Mouse (Mus musculus) brain, embryonic 14.5 days (tissue): ENCODE measurements at regions not wholly inside any gene's neighbourhood (a gene's known extent, or its start where the extent isn't known, plus 50 kb on each side); places are given as distances from the start of the nearest gene placed in this dataset.

Source experiments
- DNase-seq: peaks from one replicate; pipeline ENCODE4 v3.0.0-alpha.2; 2011; ENCODE audit warnings: low read depth
- CTCF ChIP-seq: fragments of 200-500 bp; IDR thresholded peaks from 2 replicates; pipeline ENCODE4 v1.5.1; 2012; ENCODE audit warnings: inconsistent platforms, mild to moderate bottlenecking, moderate library complexity, borderline replicate concordance; ENCODE audit not compliant: insufficient read depth, insufficient read length; ENCODE audit errors: extremely low read depth
- POLR2A ChIP-seq: fragments of 200-500 bp; IDR thresholded peaks from 2 replicates; pipeline ENCODE4 v1.6.1; 2012; ENCODE audit warnings: mild to moderate bottlenecking, inconsistent platforms, borderline replicate concordance; ENCODE audit not compliant: poor library complexity, insufficient read depth, insufficient read length, severe bottlenecking; ENCODE audit errors: extremely low read depth

- TF ChIP-seq CTCF, result no peak
- TF ChIP-seq POLR2A, result no peak
- DNase-seq, result no peak
These were observed 209.7 kb downstream of the Igsf11 start for GRCm38 (mm10) chr16:39102151-39102550.

GRCm38 (mm10) chr16:39103360-39104095, 211.1 kb downstream of the Igsf11 start:
- DNase-seq, result peak; percentile 55
- TF ChIP-seq POLR2A (no peak), CTCF (no peak)

- TF ChIP-seq POLR2A (no peak), CTCF (peak; percentile 63; the same call in 1 of the 2 replicates)
- peak; percentile 87 for DNase-seq
These were observed 217.0 kb downstream of the Igsf11 start for GRCm38 (mm10) chr16:39109383-39110033.

- no peak for DNase-seq
- TF ChIP-seq POLR2A, result no peak
- no peak for TF ChIP-seq CTCF
These were observed 217.6 kb downstream of the Igsf11 start for GRCm38 (mm10) chr16:39110089-39110488.

GRCm38 (mm10) chr16:39118059-39118458, 225.6 kb downstream of the Igsf11 start:
- DNase-seq, result no peak
- TF ChIP-seq CTCF (no peak), POLR2A (no peak)

GRCm38 (mm10) chr16:39119811-39120210, 227.3 kb downstream of the Igsf11 start:
- TF ChIP-seq POLR2A (no peak), CTCF (no peak)
- DNase-seq, result no peak

GRCm38 (mm10) chr16:39123445-39123952, 231.0 kb downstream of the Igsf11 start:
- DNase-seq, result no peak
- TF ChIP-seq POLR2A (no peak), CTCF (no peak)

GRCm38 (mm10) chr16:39132459-39132858, 240.0 kb downstream of the Igsf11 start:
- TF ChIP-seq POLR2A, result no peak
- TF ChIP-seq CTCF, result no peak
- DNase-seq, result no peak

- no peak for DNase-seq
- TF ChIP-seq POLR2A (no peak), CTCF (no peak)
These were observed 243.3 kb downstream of the Igsf11 start for GRCm38 (mm10) chr16:39135777-39136176.

- no peak for DNase-seq
- TF ChIP-seq POLR2A, result no peak
- TF ChIP-seq CTCF, result no peak
These were observed 254.7 kb downstream of the Igsf11 start for GRCm38 (mm10) chr16:39147151-39147550.

- TF ChIP-seq POLR2A (no peak), CTCF (no peak)
- peak; percentile 82 for DNase-seq
These were observed 259.2 kb downstream of the Igsf11 start for GRCm38 (mm10) chr16:39151325-39152318.

GRCm38 (mm10) chr16:39158893-39159292, 266.4 kb downstream of the Igsf11 start:
- DNase-seq, result peak; percentile 29
- no peak for TF ChIP-seq CTCF
- no peak for TF ChIP-seq POLR2A
